Comparison of ENCODE assay signal across 11 mouse cellular contexts in the genomic region with DNA sequence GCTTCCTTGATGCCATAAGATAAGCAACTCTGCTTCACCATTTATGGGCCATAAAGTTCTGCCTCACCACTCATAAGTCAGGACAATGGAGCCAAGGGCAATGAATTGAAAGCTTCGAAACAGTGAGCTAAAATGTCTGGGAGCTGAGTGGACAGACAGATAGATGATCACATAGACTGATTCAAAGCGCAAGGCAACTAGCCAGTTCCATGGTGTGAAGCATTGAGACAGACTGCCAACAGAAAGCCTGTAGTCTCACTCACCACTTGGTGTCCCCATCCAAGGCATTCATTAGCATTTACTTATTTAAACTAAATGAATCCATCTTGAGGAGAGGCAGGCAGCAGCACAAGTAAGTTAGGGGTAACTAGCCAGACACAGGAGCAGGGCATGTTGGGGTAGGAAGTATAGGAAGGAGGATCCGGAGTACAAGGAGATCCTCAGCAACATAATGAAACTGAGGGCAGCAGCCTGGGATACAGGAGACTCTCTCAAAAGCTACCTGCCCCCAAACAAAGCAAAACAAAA. TPM values are rescaled to one million over a fixed set of nuclear protein-coding genes. Genes with fewer than 3 reads are reported as not detected.
DNase-seq lines count a peak whose midpoint lies in the region; ATAC-seq lines count a peak whose summit lies in the region.
"Had no signal": no experiment of that assay in that cellular context is flagged by ENCODE, and none has a peak within 500 bp of the region (broad histone marks: within the 10 kb centered on the region; RNA-seq: fewer than 3 reads in every experiment).

No protein-coding gene starts in this region.

- H3K27me3 ChIP-seq in erythroblast, embryonic 14.5 days (ENCODE audit: control insufficient read depth) = no peaks in the 10 kb centered on the region
- no peaks in the 10 kb centered on the region for H3K27me3 ChIP-seq in kidney, embryonic 15.5 days
- H3K27me3 ChIP-seq in heart, embryonic 15.5 days = no peaks in the 10 kb centered on the region
- H3K27me3 ChIP-seq: midbrain, embryonic 12.5 days had no signal

- peaks cover 95% of the 10 kb centered on the region for H3K36me3 ChIP-seq in erythroblast, embryonic 14.5 days (ENCODE audit: control insufficient read depth)
- H3K36me3 ChIP-seq in kidney, embryonic 15.5 days = peaks cover 28% of the 10 kb centered on the region
- no peaks in the 10 kb centered on the region for H3K36me3 ChIP-seq in heart, embryonic 15.5 days

- ATAC-seq in erythroblast, adult 5-6 weeks (replicated peaks; ENCODE audit: low FRiP score, poor library complexity, severe bottlenecking) = no peak
- no peak for ATAC-seq in kidney, embryonic 15.5 days (replicated peaks; ENCODE audit: low FRiP score)
- no peak for ATAC-seq in heart, embryonic 15.5 days (replicated peaks; ENCODE audit: insufficient number of reproducible peaks, insufficient read depth, low FRiP score, low read depth)
- ATAC-seq: CD4-positive, CD25-positive, alpha-beta regulatory T cell, adult 4 months had no signal

- H3K4me3 ChIP-seq in erythroblast, embryonic 14.5 days (replicated peaks) = peak overlapping the region; percentile 29
- H3K4me3 ChIP-seq in kidney, embryonic 15.5 days (replicated peaks) = no peak overlapping the region
- H3K4me3 ChIP-seq in heart, embryonic 15.5 days = no peak overlapping the region
- H3K4me3 ChIP-seq: midbrain, embryonic 12.5 days had no signal

- H3K9ac ChIP-seq in kidney, embryonic 15.5 days = no peak overlapping the region
- H3K9ac ChIP-seq in heart, embryonic 15.5 days = no peak overlapping the region
- H3K9ac ChIP-seq: midbrain, embryonic 12.5 days had no signal

- WGBS in kidney, embryonic 15.5 days = 89% methylated on average over 3 of the region's 3 CpGs
- 93% methylated on average over 3 of the region's 3 CpGs for WGBS in heart, embryonic 15.5 days

- no peak overlapping the region for H3K4me2 ChIP-seq in kidney, embryonic 15.5 days
- no peak overlapping the region for H3K4me2 ChIP-seq in heart, embryonic 15.5 days
- H3K4me2 ChIP-seq: midbrain, embryonic 12.5 days had no signal

- DNase-seq in kidney, adult 11 months = no peak
- peak; percentile 41 for DNase-seq in 416B (ENCODE audit: low read depth)
- no peak for DNase-seq in urinary bladder, postnatal 4 days (ENCODE audit: low spot score in 2 of 2)
- DNase-seq in layer of hippocampus, postnatal 14 days (ENCODE audit: low spot score in 2 of 2) = no peak
- DNase-seq: gastrocnemius, postnatal 14 days had no signal

- peak overlapping the region; percentile 91 for H3K27ac ChIP-seq in kidney, embryonic 15.5 days
- peak overlapping the region; percentile 88 for H3K27ac ChIP-seq in heart, embryonic 15.5 days

- peaks cover 97% of the 10 kb centered on the region for H3K4me1 ChIP-seq in erythroblast, embryonic 14.5 days (ENCODE audit: control insufficient read depth)
- H3K4me1 ChIP-seq in kidney, embryonic 15.5 days = peaks cover 80% of the 10 kb centered on the region
- peaks cover 73% of the 10 kb centered on the region for H3K4me1 ChIP-seq in heart, embryonic 15.5 days (replicated peaks)

- H3K9me3 ChIP-seq in erythroblast, embryonic 14.5 days (ENCODE audit: control insufficient read depth, low read length) = no peaks in the 10 kb centered on the region
- H3K9me3 ChIP-seq in kidney, embryonic 15.5 days (replicated peaks) = no peaks in the 10 kb centered on the region
- H3K9me3 ChIP-seq in heart, embryonic 15.5 days (replicated peaks) = no peaks in the 10 kb centered on the region
- H3K9me3 ChIP-seq: midbrain, embryonic 12.5 days had no signal

RNA-seq across cellular contexts. Expression of a gene that starts 12.4 kb away (rescaled TPM):
- 212 and 213 TPM in 2 replicates for polyA plus RNA-seq in erythroblast, embryonic 14.5 days (2012)
- total RNA-seq in erythroblast, adult 5-6 weeks (2015; ENCODE audit: low replicate concordance) = 543 and 572 TPM in 2 replicates
- 807 and 937 TPM in 2 replicates for total RNA-seq in erythroblast, adult 5-6 weeks (2017; ENCODE audit: low replicate concordance)
- 99.5 and 106 TPM in 2 replicates for polyA plus RNA-seq in kidney, embryonic 15.5 days (2015; fragmentation: Nextera tagmentation; extraction: Ambion mirVana)
- polyA plus RNA-seq in heart, embryonic 15.5 days (2015; fragmentation: Nextera tagmentation; extraction: Ambion mirVana) = 69.5 and 80.7 TPM in 2 replicates
- 100 to 1,000 TPM; 124 to 128 TPM for total RNA-seq in layer of hippocampus, postnatal 14 days (2021)

RNA-seq across cellular contexts. Expression of a gene that starts 28.6 kb away (rescaled TPM):
- polyA plus RNA-seq in erythroblast, embryonic 14.5 days (2012) = 4.9 and 5.7 TPM in 2 replicates
- 39.8 and 43.9 TPM in 2 replicates for total RNA-seq in erythroblast, adult 5-6 weeks (2015; ENCODE audit: low replicate concordance)
- 53.4 and 65.9 TPM in 2 replicates for total RNA-seq in erythroblast, adult 5-6 weeks (2017; ENCODE audit: low replicate concordance)
- polyA plus RNA-seq in kidney, embryonic 15.5 days (2015; fragmentation: Nextera tagmentation; extraction: Ambion mirVana) = 88.5 and 98.2 TPM in 2 replicates
- polyA plus RNA-seq in heart, embryonic 15.5 days (2015; fragmentation: Nextera tagmentation; extraction: Ambion mirVana) = 47.3 and 49.9 TPM in 2 replicates
- 1 to 10 TPM; 2.5 to 4.7 TPM for total RNA-seq in layer of hippocampus, postnatal 14 days (2021)
